Mouse (Mus musculus) liver, embryonic 14.5 days (tissue): ENCODE results near the gene Mob3a.
"Not testable (repeated sequence)": the region's sequence is repeated elsewhere in the genome, so short reads cannot be mapped to it uniquely, and the experiment has no call there.

ENCODE experiments used
- CTCF ChIP-seq: IDR thresholded peaks from 2 replicates; pipeline ENCODE4 v1.5.1; 2016; ENCODE audit warnings: antibody characterized with exemption, low read depth, control low read depth
- EP300 ChIP-seq: IDR thresholded peaks from 2 replicates; pipeline ENCODE4 v1.6.1; 2016; ENCODE audit warnings: antibody characterized with exemption, low read depth

- not testable (repeated sequence) for TF ChIP-seq EP300, CTCF
These were observed 51.9 kb downstream of the Mob3a start for GRCm38 (mm10) chr10:80649910-80650309.
